Mouse (Mus musculus): ENCODE measurements around the gene Sult6b2.

The Sult6b2 gene

DNA sequence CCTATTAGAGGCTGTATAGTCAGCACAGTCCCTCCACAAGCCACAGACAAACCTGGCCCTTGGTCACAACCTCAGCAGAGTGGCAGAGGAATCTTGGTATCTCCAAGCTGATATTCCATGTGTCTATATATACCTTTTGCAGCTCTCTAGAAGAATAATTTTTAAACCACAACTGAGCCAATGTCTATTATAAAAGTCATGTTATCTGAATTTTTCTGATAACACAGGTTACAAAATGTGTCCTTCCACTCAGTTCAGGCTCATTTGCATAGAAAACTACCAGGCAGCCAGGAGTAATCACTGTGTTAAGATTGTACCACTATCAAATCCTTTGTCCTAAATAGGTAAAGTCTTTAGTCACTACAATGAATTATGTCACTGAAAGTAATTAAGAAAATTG, at the start of gene Sult6b2:
Gene Sult6b2, minus strand, starts transcription at position 101 of the 400 bp plus-strand sequence.
- DNase-seq (ENCODE audit: extremely low read depth, low read depth): no peak

DNA sequence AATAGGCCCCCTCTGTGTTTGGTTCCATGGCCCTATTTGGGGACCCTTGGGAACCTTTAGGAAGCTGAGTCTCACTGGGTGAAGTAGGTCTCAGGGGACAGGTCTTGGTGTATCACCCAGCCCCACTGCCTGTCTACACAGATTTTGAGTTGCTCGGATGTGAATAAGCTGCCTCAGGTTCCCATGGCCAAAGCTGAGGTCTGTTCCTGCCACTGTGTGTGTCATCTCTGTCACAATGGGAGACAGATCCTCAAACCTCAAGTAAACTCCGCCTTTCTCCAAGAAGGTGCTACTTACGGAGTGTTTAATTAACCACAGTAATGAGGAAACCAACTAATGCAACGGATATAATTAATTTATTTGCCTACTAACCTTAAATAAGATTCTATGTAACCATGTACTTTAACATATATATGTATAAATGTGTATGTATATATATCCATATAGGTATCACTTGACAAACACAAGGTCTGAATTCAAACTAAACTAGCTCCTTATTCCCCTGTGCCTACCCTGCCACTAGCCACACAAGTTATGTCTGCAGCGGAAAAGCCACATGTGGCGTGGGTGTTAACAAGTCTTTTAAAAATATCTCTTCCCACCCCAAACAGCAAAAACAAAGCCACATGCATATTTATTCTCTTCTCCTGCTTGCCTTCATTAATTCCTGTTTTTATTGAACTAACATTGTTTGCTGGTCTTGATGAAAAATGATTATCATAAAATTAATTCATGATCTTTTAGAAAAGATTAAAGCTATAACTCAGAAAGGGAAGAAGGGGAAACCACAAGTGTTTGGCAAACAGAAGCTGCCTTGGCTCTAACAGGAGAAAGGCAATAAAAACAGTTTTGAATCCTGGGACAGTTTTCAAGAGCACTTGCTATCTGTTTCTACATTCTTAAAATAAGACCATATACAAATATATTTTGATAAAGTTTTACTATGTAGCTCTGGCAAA, 48.4 kb upstream of the Sult6b2 start:
- no peak for DNase-seq (ENCODE audit: extremely low read depth, low read depth)

DNA sequence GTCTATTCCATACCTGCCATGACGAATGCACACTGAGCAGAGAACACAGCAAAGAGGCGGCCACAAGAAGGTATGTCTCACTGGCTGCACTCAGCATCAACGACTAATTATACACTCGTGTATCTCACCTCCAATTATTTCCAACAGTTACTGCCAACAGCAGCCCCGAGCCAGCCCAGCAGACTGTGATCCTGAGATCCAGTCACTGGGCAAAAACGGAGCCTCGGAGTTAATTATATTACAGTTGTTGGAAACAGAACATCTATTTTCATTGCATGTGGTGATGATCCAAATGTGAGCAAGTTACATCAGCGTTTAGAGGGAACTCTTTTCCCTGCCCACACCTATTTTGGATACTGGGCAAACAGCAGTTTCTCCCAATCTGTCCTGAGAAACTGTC, 46.1 kb upstream of the Sult6b2 start:
- no peak for DNase-seq (ENCODE audit: extremely low read depth, low read depth)

DNA sequence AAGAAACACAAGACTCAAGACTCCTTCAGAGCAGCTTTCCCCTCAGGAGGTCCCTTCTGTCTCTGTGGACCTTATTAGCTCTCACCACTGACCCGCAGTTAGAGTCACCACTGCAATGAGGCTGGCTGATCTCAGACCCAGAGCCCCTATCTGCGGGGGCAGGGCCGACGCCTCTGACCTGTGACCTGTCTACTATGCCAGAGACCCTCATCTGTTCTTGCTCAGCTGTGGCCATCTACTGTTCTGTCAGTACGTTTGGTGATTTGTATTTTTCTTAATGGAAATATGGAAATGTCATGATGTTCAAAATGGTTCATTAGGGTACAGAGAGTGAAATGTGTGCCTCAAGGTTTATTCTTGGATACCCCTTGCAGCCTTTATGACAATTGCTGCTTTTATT, 45.0 kb upstream of the Sult6b2 start:
- DNase-seq (ENCODE audit: extremely low read depth, low read depth): no peak

DNA sequence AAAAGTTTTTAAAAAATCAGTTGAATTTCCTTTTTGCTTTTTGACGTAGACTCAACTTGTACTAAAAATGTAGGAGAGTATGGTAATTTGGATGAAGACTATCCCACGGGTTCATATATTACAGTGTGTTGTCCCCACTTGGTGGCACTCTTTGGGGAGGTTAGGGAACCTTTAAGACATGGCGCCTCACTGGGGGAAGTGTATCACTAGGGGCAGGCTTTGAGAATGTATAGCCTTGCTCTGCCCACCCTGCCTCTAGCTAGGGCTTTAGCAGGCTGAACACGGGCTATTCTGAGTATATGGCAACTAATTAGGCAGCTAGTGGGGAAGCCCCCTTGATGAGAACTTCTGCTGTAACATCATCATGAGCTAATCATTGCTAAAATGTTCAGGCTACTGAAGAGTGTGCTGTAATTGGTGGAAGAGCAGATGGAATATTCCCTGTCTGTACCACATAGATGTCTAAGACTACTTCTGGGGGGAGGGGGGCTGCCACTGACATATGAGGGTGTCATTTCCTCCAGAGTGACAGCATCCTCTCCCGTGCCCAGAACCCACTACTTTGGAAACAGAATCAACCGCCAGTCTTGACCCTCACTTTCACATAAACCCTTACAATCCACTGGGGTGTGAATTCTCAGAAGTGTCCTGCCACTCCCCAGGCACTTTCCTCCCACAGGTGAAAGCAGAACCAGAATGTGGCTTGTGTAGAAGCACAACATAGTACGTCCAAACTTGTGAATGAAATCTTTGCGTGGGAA, 43.8 kb upstream of the Sult6b2 start:
- no peak for DNase-seq (ENCODE audit: extremely low read depth, low read depth)

DNA sequence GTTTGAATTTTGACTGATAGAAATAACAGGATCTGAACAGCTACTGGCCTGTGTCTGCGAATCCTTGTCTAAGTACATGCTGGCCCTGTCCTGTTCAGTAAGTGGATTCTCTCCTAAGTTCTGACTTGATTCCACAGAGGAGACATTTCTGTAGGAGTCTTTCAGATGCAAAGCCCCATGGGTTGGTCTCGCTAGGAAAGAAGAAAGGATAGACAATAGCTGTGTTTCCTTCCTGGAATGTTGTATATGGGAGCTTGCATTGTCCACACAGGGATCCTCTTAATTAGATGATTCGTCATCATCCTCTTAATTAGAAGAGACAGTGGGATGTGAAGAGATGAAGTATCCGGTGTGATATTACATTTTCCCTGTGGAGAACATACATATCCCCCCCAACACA, 42.6 kb upstream of the Sult6b2 start:
- no peak for DNase-seq (ENCODE audit: extremely low read depth, low read depth)

DNA sequence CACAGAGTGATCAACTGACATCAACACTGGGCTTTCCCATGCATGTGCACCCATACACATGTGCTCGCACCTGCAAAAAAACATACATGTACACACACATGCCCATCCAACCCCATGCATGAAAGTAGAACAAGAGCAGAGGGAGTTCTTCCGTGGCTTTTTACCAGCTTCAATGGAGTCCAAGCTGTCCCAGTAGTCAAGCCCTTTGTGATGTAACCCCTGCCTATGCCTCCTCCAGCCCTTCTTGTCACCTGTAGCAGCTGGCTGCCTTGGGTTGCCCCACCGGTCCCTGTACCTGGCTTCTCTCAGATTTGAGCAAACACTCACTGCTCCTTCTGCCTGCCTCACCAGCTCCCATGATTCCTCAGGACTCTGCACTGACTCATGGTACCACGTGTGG, 40.8 kb upstream of the Sult6b2 start:
- no peak for DNase-seq (ENCODE audit: extremely low read depth, low read depth)

DNA sequence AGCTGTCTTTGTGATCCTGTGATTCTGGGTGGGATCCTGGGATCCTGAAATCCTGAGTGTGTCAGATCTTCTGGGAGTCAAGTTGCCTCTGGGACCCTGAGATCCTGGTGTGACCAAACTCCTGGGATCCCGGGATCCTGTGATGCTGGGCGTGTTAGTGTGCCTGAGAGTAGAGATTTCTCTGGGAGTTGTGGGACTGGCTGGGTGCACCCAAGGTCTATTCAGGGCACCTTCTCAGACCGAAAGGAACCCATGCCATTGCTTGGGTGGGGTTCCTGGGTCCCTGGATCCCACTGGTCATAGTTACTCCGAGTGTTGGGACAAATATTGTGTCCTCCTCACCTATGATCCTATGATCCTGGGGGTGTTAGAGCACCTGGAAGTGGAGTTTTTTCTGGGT, 39.8 kb upstream of the Sult6b2 start:
- no peak for DNase-seq (ENCODE audit: extremely low read depth, low read depth)

DNA sequence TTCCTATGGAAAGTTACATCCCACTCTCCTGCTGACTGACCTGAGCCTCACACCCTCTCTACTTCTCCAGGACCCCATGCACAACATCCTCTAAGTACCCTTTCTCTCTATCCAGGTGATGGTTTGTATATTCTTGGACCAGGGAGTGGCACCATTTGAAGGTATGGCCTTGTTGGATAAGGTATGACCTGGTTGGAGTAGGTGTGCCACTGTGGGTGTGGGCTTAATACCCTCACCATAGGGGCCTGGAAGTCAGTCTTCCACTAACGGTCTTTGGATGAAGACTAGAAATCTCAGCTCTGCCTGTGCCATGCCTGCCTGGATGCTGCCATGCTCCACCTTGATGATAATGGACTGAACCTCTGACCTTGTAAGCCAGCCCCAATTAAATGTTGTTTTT, 34.2 kb upstream of the Sult6b2 start:
- DNase-seq (ENCODE audit: extremely low read depth, low read depth): no peak

DNA sequence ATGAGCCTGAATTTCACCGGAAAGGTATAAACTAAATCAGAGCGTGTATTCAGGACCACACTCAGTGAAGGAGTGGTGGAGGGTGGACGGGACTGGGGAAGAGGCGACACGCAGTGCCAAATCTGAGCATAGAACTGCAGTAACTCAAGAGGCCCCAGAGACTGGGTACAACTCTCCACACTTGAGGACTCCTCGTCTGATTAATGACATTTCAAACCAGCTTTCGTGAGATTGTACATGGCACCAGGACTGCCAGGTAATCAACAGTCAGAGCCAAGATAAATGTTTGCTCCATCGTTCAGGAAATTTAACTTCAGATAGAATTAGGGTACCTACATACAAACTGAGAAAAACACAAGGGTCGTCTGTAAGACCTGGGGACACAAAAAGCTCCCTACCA, 33.0 kb upstream of the Sult6b2 start:
- DNase-seq (ENCODE audit: extremely low read depth, low read depth): no peak

DNA sequence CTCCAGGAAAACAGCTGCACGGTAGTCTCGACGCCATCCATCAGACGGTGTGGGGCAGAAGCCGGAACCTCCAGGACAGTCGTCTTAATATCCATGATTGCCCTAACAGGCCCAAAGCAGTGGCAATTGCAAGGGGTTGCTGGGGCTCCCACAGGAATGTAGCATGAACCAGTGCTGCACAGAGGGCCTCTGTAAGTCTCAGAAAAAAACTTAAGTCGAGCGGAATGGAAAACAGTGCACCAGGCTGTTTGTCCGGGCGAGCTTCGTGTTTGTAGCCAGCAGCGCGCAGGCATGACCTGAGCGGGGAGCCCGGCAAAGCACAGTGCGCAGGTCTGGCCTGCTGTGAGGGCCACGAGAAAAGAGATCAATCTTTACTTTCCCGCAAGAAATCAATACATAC, 31.4 kb upstream of the Sult6b2 start:
- no peak for DNase-seq (ENCODE audit: extremely low read depth, low read depth)

DNA sequence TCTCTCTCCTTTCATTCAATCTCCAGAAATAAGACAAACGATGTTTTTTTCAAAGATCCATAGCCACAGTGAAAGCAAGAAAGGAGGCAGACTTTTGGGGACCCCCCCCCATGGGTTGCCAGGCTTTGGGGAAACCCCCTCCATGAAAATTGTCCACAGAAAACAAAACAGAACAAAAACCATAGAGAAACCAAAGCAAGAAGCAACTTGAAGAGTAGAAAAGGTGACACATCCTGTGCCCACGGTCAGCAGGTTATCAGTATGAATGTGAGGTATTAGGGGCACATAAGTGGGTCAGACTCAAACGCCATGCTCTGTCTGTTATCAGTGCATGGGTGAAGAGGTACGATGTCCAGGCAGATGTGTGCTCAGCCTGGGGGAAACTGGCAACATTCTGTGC, 30.6 kb upstream of the Sult6b2 start:
- no peak for DNase-seq (ENCODE audit: extremely low read depth, low read depth)

DNA sequence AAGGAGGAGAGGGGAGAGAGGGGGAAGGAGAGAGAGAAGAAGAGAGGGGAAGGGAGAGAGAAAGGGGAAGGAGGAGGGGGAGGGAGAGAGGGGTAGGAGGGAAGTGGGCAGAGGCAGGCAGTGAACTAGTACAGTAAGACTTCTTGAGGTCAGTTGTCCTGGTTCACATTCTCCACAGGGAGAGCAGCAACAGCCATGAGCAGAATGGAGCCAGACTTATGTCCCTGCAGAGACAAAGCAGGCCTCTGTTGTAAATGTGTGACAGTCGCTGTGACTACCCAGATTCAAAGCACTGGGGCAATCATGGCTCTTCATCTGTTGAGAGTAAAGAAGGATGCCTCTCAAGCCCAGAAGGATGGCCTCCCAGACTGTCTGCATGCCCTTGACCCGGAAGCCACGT, 27.4 kb upstream of the Sult6b2 start:
- peak; percentile 34 for DNase-seq (ENCODE audit: extremely low read depth, low read depth)

DNA sequence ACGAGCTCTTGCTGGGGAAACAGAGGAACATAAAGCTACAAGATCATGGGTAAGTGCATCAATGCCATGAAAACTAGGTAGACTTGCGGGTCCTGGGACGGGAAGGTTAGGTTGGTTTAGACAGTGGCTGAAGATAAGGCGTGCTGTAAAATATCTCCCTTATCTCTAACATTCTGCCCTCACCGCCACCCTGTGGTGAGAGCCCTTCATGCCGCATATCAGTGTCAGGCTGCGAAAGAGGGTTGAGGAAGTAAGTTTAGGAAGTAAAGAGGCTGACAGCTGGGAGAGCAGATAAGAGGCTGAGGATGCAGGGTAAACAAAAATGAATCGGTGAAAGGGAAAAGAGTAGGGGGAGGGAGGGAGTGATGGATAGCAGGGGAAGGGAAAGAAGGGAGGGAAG, 26.9 kb upstream of the Sult6b2 start:
- peak; percentile 91 for DNase-seq (ENCODE audit: extremely low read depth, low read depth)

DNA sequence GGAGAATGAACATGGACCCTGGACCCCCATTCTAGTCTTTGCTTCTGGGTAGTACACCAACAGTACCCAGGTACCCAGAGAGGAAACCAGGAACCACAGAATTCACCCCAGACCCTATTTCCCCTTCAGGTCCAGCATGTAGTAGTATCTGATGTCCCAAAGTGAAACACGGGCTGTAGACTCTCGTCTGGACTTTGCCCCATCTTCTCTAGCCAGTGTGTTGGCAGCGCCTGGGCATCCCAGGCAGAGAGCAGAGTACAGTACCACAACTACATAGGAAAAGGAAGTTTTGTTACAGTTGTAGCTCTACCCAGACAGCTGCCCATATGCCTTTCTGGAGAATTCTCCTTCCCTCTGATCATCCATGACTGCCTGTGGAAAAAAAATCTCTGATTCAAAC, 25.9 kb upstream of the Sult6b2 start:
- no peak for DNase-seq (ENCODE audit: extremely low read depth, low read depth)

DNA sequence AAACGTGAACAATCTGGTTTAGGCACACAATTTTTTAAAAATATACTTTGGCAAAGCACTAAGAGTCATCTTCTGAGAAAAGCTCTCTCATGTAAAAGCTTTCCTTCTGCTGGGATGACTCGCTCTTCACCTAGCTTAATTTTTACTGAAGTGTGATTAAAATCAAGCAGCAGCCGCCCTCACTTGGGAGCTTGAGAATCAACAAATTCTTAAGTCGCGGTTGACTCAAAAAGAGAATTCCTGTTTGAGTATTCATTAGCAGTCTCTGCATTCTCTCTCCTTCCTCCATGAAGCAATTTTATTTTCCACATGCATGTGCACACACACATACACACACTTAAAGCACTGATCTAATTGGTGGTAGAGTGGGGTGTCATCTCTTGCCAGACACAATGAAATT, 21.1 kb upstream of the Sult6b2 start:
- DNase-seq (ENCODE audit: extremely low read depth, low read depth): no peak

DNA sequence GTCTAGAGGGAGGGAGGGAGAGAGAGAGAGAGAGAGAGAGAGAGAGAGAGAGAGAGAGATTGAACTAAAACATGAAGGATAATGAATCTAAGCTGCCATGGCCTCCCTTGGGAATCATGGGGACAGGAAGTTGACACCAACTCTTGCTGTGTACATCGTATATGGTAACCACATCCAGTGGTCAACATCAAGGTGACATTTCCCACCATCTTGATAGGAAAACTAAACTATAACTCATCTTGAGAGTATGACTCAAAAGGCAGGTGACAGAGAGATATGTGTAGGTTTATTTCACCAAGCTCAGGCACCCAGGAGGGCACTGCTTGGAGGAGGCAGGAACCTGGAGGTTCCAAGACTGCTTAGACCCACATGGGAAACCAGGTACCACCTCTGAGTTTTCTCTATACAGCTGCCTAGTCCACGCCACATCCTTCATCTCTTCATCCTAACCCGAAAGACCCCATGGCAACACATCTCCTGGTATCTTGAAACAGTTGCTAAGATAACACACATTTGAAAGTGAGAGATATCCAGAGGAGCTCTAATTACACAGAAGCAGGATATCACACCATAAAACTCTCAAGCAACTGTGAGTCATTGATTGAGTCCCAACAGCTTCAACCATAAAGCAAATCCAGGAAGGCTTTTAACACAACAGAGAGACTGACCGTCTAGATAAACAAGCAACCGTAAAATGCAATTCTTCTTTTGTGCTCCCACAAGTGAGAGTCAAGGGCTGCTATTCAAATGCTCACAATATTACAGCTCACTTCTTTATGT, 18.9 kb upstream of the Sult6b2 start:
- DNase-seq (ENCODE audit: extremely low read depth, low read depth): no peak

DNA sequence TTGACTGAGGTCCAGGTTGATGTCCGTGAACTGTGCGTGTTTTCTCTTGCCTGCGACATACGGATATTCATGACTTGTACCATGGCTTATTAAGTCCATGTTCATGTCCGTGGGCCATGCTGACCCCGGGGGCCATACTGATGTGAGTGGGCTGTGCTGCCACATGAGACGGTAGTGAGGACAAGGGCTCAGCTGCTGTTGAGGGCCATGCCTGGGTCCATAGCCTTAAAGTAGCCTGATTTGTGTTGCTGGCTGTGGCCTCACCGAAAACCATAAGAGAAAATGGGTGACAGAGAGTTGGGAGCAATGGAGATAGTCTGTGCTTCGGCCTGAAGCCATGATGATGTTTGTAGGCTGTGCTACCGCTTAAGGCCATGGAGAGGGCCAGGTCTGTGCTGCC, 14.0 kb upstream of the Sult6b2 start:
- DNase-seq (ENCODE audit: extremely low read depth, low read depth): no peak

DNA sequence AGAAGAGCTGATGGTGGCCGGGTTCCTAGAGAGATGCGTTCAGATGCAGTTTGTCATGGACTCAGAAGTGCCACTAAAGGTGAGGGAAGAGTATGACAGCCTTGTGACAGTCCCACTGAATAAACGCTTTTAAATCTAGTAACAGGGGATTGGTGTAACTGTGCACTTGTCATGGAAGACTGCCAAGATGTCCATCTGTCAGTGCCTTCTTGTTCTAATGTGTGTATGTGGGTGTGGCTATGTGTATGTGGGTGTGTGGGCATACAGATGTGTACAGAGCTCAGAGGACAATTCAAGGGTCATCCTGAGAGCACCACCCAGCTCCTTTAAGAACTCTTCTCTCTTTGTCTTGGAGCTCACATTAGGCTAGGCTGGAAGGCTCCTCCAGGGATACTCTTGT, 11.2 kb upstream of the Sult6b2 start:
- no peak for DNase-seq (ENCODE audit: extremely low read depth, low read depth)

DNA sequence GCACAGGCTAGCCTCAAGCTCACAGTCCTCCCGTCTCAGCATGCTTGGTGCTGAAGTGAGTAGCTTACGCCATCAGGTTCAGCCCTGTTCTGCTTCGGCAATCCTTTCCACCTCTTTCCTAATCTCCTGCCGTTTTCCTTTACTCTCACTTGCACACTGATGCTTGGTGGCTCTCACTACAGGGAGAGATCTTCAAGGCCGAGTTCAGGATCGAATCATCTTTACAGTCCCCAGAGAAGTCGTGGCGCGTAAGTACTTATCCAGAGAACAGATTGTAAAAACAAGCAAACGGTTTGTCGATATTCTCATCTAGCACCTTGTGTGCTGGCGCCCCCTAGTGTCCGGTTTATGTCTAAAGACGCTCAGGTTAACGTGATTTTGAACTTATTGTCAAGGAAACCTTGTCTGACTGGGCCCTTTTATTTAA, 10.2 kb upstream of the Sult6b2 start:
- DNase-seq (ENCODE audit: extremely low read depth, low read depth): peak; percentile 66

DNA sequence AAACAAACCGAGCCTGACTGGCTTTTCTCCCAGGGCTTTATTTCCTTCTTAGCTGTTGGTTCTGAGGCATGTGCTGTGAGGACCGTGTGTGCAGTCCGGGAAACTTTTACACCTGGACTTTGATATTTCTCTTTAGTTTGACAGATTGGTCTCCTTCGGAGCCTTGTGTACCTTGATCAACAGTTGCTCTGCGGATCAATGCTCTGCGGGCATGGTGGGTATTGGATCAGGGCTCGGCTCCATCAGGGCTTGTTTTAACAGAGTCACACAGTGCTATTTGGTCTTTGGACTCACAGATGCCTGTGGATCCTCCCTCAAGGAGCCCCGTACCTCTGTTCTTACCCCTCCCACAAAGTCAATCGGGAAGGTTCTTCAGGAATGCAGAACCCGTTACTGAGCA, 9.7 kb upstream of the Sult6b2 start:
- no peak for DNase-seq (ENCODE audit: extremely low read depth, low read depth)

DNA sequence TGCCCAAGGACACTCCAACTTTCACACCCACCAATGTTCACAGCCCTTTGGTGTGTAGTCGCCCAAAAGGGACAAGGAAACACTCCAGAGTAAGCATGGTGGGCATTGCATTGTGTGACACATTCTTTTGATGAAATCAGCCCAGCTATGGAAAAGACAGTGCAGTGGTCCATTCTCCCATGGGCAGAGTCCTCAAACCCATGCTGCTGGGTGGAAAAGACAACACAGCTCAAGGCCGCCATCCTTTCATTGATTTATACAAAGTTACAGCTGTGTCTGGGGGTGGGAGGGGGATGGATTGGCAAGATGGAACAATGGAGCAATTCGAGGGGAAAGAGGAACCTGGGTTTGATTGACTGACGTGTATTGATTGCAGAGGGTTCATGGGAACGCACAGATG, 8.7 kb upstream of the Sult6b2 start:
- DNase-seq (ENCODE audit: extremely low read depth, low read depth): no peak

All from MEL-GATA-1-ER (cell line).